Mouse (Mus musculus) forebrain, embryonic 12.5 days (tissue): ENCODE measurements around the gene Mlxip. TPM values are rescaled to one million over a fixed set of nuclear protein-coding genes. Genes with fewer than 3 reads are reported as not detected.

Source experiments
- ATAC-seq: fragments of 200-750 bp; cut with Nextera tagmentation; 2 replicates; pipeline ENCODE4 v1.8.0; 2017; ENCODE audit warnings: moderate TSS enrichment; ENCODE audit not compliant: low FRiP score
- H3K27ac ChIP-seq: fragments of 300-500 bp; sonication (generic); 2 replicates; pipeline ENCODE4 v1.5.1; 2016; ENCODE audit warnings: mild to moderate bottlenecking
- H3K27me3 ChIP-seq: fragments of 300-500 bp; sonication (generic); 2 replicates; pipeline ENCODE4 v1.6.1; 2016; ENCODE audit warnings: mild to moderate bottlenecking
- H3K36me3 ChIP-seq: fragments of 300-500 bp; sonication (generic); replicated peaks from 2 replicates; pipeline ENCODE4 v1.6.1; 2016; ENCODE audit warnings: mild to moderate bottlenecking
- H3K4me1 ChIP-seq: fragments of 300-500 bp; sonication (generic); 2 replicates; pipeline ENCODE4 v1.6.1; 2016
- H3K4me2 ChIP-seq: fragments of 300-500 bp; sonication (generic); 2 replicates; pipeline ENCODE4 v1.6.1; 2016; ENCODE audit warnings: mild to moderate bottlenecking, moderate library complexity
- H3K4me3 ChIP-seq: fragments of 300-500 bp; sonication (generic); replicated peaks from 2 replicates; pipeline ENCODE4 v1.5.1; 2016; ENCODE audit warnings: mild to moderate bottlenecking
- H3K9ac ChIP-seq: fragments of 300-500 bp; sonication (generic); 2 replicates; pipeline ENCODE4 v1.6.1; 2016; ENCODE audit warnings: mild to moderate bottlenecking
- H3K9me3 ChIP-seq: fragments of 300-500 bp; sonication (generic); 2 replicates; pipeline ENCODE4 v1.6.1; 2016
- WGBS: fragments of 180-500 bp; shearing (Covaris S2); methylation state at CpG from one replicate; pipeline ENCODE4 v1.1.7; 2016; 5-methylcytosine and 5-hydroxymethylcytosine counted together
- polyA plus RNA-seq: library from polyadenylated mRNA; unstranded; fragments of >200 nt; fragmentation: Nextera tagmentation; extraction: Ambion mirVana; gene quantifications from 2 replicates; pipeline ENCODE4 v1.2.1, GENCODE M21; 2016

Mlxip gene
- 19.0 and 19.8 TPM in 2 replicates for polyA plus RNA-seq

DNA sequence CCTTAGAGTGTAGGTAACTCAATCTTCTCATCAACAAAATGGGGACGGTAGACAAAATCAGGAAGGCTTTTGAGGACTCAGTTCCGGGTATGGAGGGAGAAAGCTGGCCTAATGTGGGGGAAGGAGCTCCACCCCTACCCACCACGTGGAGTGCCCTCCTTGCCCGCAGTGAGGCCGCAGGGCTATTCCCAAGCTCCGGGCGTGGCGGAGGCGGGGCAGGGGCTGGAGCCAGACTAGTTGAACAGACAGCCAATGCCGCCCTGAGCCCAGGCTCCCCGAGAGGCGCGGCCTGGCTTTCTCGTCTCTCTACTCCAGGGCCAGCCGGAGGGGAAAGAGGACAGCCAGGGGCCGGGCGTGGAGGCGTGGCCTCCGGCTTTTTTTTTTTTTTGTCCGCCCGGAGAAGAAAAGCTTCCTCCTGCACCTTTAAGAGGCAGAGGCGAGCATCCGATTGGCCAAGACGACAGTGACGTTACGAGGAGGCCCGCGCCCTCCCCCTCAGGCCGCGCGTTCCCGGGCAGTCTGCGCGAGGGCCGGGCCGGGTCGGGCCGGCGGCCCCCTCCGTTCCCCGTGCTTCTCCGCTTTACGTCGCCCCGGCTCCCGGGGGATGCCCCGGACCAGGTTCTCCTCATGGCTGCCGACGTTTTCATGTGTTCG is at the start of gene Mlxip:
Gene Mlxip, plus strand, starts transcription at position 496 of the 654 bp plus-strand sequence.
- peak; percentile 96 for ATAC-seq
- Histone ChIP-seq H3K27ac (peak within 1 kb of the TSS; percentile 84), H3K27me3 (no peaks in the 10 kb centered on the region), H3K9ac (peak within 1 kb of the TSS; percentile 91), H3K4me2 (peak within 1 kb of the TSS; percentile 91), H3K4me3 (peak within 1 kb of the TSS; percentile 91), H3K36me3 (no peaks in the 10 kb centered on the region), H3K9me3 (no peaks in the 10 kb centered on the region), H3K4me1 (peaks cover 52% of the 10 kb centered on the region)
- WGBS, result under 1% methylated on average over 49 of the region's 50 CpGs

DNA sequence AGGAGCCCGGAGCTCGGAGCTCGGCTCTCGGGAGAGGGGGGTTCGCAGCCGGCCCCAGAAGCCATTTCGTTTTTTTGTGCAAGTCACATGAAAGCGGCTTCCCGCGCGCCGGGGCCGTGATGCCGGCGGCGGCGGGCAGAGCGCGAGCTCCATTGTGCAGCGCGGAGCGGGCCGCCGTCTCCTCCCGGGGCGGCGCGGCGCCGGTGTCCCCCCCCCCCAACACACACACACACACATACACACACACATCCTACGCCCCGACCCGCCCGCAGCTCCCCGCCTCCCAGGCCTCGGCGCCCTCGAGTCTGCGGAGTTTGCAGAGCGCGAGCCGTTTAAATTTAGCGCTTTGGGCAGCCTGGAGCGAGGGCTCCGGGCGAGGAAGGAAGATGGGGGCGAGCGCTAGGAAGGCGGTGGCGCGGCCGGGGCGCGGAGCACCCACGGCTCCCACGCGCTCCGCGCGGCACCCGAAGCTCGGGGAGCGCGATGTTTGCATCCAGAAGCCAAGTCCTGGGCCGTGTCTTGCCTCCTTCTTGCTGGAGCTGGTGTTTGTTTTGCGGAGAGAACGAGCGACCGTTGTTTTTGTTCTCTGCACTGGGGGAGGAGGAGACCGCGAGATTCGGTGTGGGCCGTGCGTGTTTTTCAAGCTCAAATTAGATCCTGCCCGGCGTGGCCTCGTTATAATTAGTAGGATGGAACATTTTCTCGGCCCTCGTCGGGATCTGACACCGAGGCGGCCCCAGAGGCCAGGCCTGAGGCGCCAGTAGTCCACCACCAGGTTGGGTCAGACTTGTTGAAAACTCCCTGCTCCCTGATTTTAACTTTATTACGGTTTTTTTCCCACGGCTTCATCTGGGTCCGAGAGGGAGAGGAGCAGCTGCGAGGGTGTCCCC is 49.4 kb upstream of the Mlxip start:
- peaks cover 8% of the 10 kb centered on the region for H3K36me3 ChIP-seq
- no peaks in the 10 kb centered on the region for H3K27me3 ChIP-seq
- peak; percentile 68 for ATAC-seq
- peak overlapping the region; percentile 100 for H3K27ac ChIP-seq
- H3K9me3 ChIP-seq, result no peaks in the 10 kb centered on the region
- peaks cover 33% of the 10 kb centered on the region for H3K4me1 ChIP-seq
- WGBS, result under 1% methylated on average over 57 of the region's 87 CpGs
- H3K9ac ChIP-seq, result peak overlapping the region; percentile 99
- H3K4me3 ChIP-seq, result peak overlapping the region; percentile 98
- peak overlapping the region; percentile 63 for H3K4me2 ChIP-seq

- ATAC-seq, result peak; percentile 40
- no peaks in the 10 kb centered on the region for H3K9me3 ChIP-seq
- H3K4me2 ChIP-seq, result peak overlapping the region; percentile 63
- peak overlapping the region; percentile 100 for H3K27ac ChIP-seq
- H3K9ac ChIP-seq, result peak overlapping the region; percentile 99
- under 1% methylated on average over 22 of the region's 22 CpGs for WGBS
- H3K4me3 ChIP-seq, result peak overlapping the region; percentile 98
- no peaks in the 10 kb centered on the region for H3K27me3 ChIP-seq
- H3K4me1 ChIP-seq, result peaks cover 35% of the 10 kb centered on the region
- H3K36me3 ChIP-seq, result peaks cover 8% of the 10 kb centered on the region
These were observed 48.5 kb upstream of the Mlxip start for GRCm38 (mm10) chr5:123345853-123346654.

- H3K9ac ChIP-seq, result peak overlapping the region; percentile 99
- peaks cover 43% of the 10 kb centered on the region for H3K4me1 ChIP-seq
- WGBS, result 68% methylated on average over 7 of the region's 7 CpGs
- H3K27ac ChIP-seq, result peak overlapping the region; percentile 100
- no peaks in the 10 kb centered on the region for H3K27me3 ChIP-seq
- peaks cover 12% of the 10 kb centered on the region for H3K36me3 ChIP-seq
- peak overlapping the region; percentile 63 for H3K4me2 ChIP-seq
- ATAC-seq, result no peak
- H3K9me3 ChIP-seq, result no peaks in the 10 kb centered on the region
- H3K4me3 ChIP-seq, result peak overlapping the region; percentile 98
These were observed 47.8 kb upstream of the Mlxip start for GRCm38 (mm10) chr5:123346701-123347270.

DNA sequence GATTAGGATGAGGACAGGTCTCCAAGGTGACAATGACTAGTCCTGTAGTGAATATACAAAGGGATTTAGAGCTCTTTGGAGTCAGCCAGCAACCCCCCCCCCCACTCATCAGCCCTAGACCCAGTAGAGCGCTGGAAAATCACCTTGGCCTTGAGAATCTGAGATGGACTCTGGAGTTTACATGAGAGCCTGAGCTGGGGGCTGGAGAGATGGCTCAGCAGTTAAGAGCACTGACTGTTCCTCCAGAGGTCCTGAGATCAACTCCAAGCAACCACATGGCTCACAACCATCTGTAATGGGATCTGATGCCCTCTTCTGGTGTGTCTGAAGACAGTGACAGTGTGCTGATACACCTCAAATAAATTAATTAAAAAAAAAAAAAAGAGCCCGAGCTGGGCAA is 46.6 kb upstream of the Mlxip start:
- WGBS, result 77% methylated on average over 2 of the region's 2 CpGs
- H3K27ac ChIP-seq, result no peak overlapping the region
- no peak overlapping the region for H3K9ac ChIP-seq
- no peaks in the 10 kb centered on the region for H3K9me3 ChIP-seq
- peaks cover 24% of the 10 kb centered on the region for H3K36me3 ChIP-seq
- H3K4me1 ChIP-seq, result peaks cover 43% of the 10 kb centered on the region
- H3K4me2 ChIP-seq, result 0 out of 2 replicates have a peak overlapping the region, but pooled peaks have one; percentile 63
- H3K4me3 ChIP-seq, result no peak overlapping the region
- ATAC-seq, result no peak
- no peaks in the 10 kb centered on the region for H3K27me3 ChIP-seq

DNA sequence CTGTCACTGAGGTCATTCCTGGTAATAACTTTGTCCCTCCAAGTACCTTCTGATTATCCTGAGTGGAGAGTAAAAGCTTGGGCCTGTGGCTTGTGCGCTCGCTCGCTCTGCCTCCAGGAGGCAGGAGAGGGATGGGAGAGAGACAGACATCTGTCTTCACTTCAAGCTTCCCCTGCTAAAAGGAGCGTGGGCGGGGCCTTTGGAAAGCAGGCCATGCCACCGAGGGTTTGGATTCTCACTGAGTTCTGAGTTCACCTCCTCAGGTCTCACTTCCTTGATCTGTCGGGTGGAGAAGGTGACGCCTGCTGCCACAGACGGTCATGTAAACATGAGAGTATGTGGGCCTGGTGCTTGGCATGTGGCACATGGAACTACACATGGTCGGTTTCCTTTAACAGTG is 44.2 kb upstream of the Mlxip start:
- H3K9ac ChIP-seq, result no peak overlapping the region
- WGBS, result 77% methylated on average over 10 of the region's 10 CpGs
- H3K4me3 ChIP-seq, result no peak overlapping the region
- no peak overlapping the region for H3K4me2 ChIP-seq
- no peaks in the 10 kb centered on the region for H3K9me3 ChIP-seq
- no peak for ATAC-seq
- peaks cover 35% of the 10 kb centered on the region for H3K4me1 ChIP-seq
- no peaks in the 10 kb centered on the region for H3K27me3 ChIP-seq
- peaks cover 39% of the 10 kb centered on the region for H3K36me3 ChIP-seq
- no peak overlapping the region for H3K27ac ChIP-seq

- Histone ChIP-seq H3K9me3 (no peaks in the 10 kb centered on the region), H3K4me1 (peaks cover 9% of the 10 kb centered on the region), H3K9ac (no peak overlapping the region), H3K4me3 (no peak overlapping the region), H3K4me2 (no peak overlapping the region), H3K36me3 (peaks cover 86% of the 10 kb centered on the region), H3K27ac (no peak overlapping the region), H3K27me3 (no peaks in the 10 kb centered on the region)
- 83% methylated on average over 11 of the region's 11 CpGs for WGBS
- ATAC-seq, result no peak
These were observed 38.7 kb upstream of the Mlxip start for GRCm38 (mm10) chr5:123355918-123356317.

DNA sequence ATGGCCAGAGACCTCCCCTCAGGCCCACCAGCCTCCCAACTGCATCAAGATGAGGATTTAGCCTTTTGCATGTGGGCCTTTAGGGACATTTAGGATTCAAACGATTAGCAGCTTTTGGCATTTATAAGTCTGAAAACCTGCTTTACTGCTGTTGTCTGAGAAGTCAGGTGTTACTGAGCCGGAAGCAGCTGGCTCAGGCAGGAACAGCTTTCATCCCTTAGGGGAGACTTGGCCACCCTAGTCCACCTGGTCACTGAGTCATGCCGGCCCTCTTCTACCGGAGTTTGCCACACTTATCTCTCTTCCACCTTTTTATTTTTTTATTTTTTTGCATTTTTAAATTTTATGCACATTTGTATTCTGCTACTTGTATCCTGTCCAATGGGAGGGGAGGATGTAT is 37.3 kb upstream of the Mlxip start:
- no peak overlapping the region for H3K4me3 ChIP-seq
- no peak overlapping the region for H3K27ac ChIP-seq
- no peak overlapping the region for H3K4me2 ChIP-seq
- 95% methylated on average over 4 of the region's 4 CpGs for WGBS
- no peaks in the 10 kb centered on the region; the same call in 1 of the 2 replicates for H3K4me1 ChIP-seq
- peaks cover 90% of the 10 kb centered on the region for H3K36me3 ChIP-seq
- no peaks in the 10 kb centered on the region for H3K9me3 ChIP-seq
- H3K27me3 ChIP-seq, result no peaks in the 10 kb centered on the region
- no peak overlapping the region for H3K9ac ChIP-seq
- no peak for ATAC-seq

DNA sequence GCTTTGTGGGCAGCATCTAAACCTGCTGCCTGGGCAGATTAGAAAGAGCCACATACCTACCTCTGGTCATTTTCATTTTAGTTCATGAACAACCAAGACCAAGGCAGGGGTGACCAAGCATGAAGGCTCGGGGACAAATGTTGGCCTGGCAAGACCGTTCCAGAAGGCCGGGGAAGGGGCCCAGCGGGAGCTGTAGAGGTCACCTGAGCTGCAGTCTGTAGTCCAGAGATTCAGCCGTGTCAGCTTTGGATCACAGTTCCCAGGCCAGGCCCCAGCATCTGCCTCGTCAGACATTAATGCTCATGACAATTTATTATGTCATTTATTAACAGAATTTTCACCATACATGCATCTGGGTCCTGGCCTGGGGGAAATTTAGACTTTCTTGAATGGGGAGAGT is 35.2 kb upstream of the Mlxip start:
- no peaks in the 10 kb centered on the region for H3K9me3 ChIP-seq
- no peak overlapping the region for H3K27ac ChIP-seq
- H3K4me3 ChIP-seq, result no peak overlapping the region
- peaks cover 99% of the 10 kb centered on the region for H3K36me3 ChIP-seq
- 93% methylated on average over 6 of the region's 6 CpGs for WGBS
- no peak overlapping the region for H3K4me2 ChIP-seq
- H3K4me1 ChIP-seq, result no peaks in the 10 kb centered on the region
- no peak overlapping the region for H3K9ac ChIP-seq
- no peaks in the 10 kb centered on the region for H3K27me3 ChIP-seq
- no peak for ATAC-seq

DNA sequence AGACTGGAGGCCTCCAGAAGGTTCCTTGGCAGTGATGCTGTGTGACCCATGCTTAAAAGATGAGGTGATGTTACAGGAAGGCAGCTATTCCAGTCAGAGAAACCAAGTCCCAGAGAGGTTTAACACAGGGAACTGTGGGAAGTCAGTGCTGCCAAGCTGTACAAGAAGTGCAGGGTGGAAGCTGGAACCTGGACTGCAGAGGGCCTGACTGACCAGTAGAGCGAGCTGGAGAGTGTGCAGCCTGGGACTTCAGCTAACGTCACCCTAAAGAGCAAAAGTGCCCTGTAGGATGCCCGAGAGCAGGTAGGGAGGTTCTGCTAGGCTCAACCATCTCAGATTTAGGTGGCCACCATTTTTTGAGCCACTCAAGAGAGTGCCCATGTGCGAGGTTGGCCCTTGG is 31.7 kb upstream of the Mlxip start:
- no peak overlapping the region for H3K4me3 ChIP-seq
- H3K27ac ChIP-seq, result no peak overlapping the region
- no peaks in the 10 kb centered on the region for H3K27me3 ChIP-seq
- H3K36me3 ChIP-seq, result peaks cover 94% of the 10 kb centered on the region
- H3K4me1 ChIP-seq, result no peaks in the 10 kb centered on the region
- WGBS, result 83% methylated on average over 4 of the region's 4 CpGs
- no peak overlapping the region for H3K9ac ChIP-seq
- no peak overlapping the region for H3K4me2 ChIP-seq
- H3K9me3 ChIP-seq, result no peaks in the 10 kb centered on the region
- ATAC-seq, result no peak

DNA sequence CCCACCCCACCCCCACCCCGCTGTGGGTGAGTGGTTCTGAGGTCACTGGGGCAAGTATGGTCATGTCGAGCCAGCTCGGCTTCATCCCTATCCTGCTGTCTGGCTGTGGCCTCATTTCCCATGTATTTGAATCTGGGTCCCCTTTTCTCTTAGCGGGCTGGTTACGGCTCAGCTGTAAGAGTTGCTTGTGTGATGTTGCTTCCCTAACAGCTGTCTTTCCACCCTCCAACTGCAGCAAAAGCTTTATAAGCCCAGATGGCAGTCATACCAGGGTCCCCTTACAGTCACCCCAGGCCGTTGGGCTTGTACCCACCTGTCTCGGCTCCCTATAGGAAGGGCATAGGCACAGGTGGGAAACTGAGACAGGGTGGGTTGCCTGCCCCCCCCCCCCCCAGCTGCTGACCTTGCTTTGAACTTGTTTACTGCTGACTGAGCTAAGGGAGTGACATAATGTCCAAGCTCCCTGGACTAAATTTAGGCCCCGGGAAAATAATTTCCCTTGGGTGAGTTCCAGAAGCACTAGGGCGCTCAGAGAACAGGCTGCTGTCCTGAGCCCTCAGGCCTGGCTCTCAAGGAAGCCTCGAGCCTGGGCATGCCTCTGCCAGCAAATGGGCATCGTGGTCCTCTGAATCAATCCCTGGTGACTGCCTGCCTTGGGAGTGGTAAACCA is 30.2 kb upstream of the Mlxip start:
- 92% methylated on average over 11 of the region's 11 CpGs for WGBS
- H3K9ac ChIP-seq, result no peak overlapping the region
- ATAC-seq, result no peak
- H3K9me3 ChIP-seq, result no peaks in the 10 kb centered on the region
- no peaks in the 10 kb centered on the region for H3K4me1 ChIP-seq
- H3K4me3 ChIP-seq, result no peak overlapping the region
- 0 out of 2 replicates have a peak overlapping the region, but pooled peaks have one; percentile 5 for H3K27ac ChIP-seq
- peaks cover 93% of the 10 kb centered on the region for H3K36me3 ChIP-seq
- no peak overlapping the region for H3K4me2 ChIP-seq
- H3K27me3 ChIP-seq, result no peaks in the 10 kb centered on the region
